Mouse (Mus musculus) forebrain, embryonic 13.5 days (tissue): Measurements from ENCODE around the gene Gsta4. TPM values are rescaled to one million over a fixed set of nuclear protein-coding genes. Genes with fewer than 3 reads are reported as not detected.

Experiments used
- ATAC-seq: fragments of 200-750 bp; cut with Nextera tagmentation; 2 replicates; pipeline ENCODE4 v1.8.0; 2017
- H3K27ac ChIP-seq: fragments of 300-500 bp; sonication (generic); 2 replicates; pipeline ENCODE4 v1.5.1; 2015; ENCODE audit warnings: inconsistent platforms, mild to moderate bottlenecking, moderate library complexity
- H3K27me3 ChIP-seq: fragments of 300-500 bp; sonication (generic); 2 replicates; pipeline ENCODE4 v1.6.1; 2015; ENCODE audit warnings: mild to moderate bottlenecking, inconsistent platforms
- H3K36me3 ChIP-seq: fragments of 300-500 bp; sonication (generic); 2 replicates; pipeline ENCODE4 v1.6.1; 2015; ENCODE audit warnings: mild to moderate bottlenecking, inconsistent platforms; ENCODE audit not compliant: poor library complexity, severe bottlenecking
- H3K4me1 ChIP-seq: fragments of 300-500 bp; sonication (generic); 2 replicates; pipeline ENCODE4 v1.6.1; 2015; ENCODE audit warnings: inconsistent platforms
- H3K4me2 ChIP-seq: fragments of 300-500 bp; sonication (generic); 2 replicates; pipeline ENCODE4 v1.6.1; 2015; ENCODE audit warnings: inconsistent platforms, mild to moderate bottlenecking, moderate library complexity
- H3K4me3 ChIP-seq: fragments of 300-500 bp; sonication (generic); 2 replicates; pipeline ENCODE4 v1.5.1; 2015; ENCODE audit warnings: mild to moderate bottlenecking, inconsistent platforms
- H3K9ac ChIP-seq: fragments of 300-500 bp; sonication (generic); 2 replicates; pipeline ENCODE4 v1.6.1; 2015; ENCODE audit warnings: mild to moderate bottlenecking, inconsistent platforms
- H3K9me3 ChIP-seq: fragments of 300-500 bp; sonication (generic); replicated peaks from 2 replicates; pipeline ENCODE4 v1.6.1; 2016; ENCODE audit warnings: inconsistent platforms
- WGBS: fragments of 180-500 bp; shearing (Covaris S2); methylation state at CpG from one replicate; pipeline ENCODE4 v1.1.7; 2015; 5-methylcytosine and 5-hydroxymethylcytosine counted together
- polyA plus RNA-seq: library from polyadenylated mRNA; unstranded; fragments of >200 nt; fragmentation: Nextera tagmentation; extraction: Ambion mirVana; gene quantifications from 2 replicates; pipeline ENCODE4 v1.2.1, GENCODE M21; 2015

Gene Gsta4
- polyA plus RNA-seq, 1 experiment from 2014 or later, result 19.9 TPM

DNA sequence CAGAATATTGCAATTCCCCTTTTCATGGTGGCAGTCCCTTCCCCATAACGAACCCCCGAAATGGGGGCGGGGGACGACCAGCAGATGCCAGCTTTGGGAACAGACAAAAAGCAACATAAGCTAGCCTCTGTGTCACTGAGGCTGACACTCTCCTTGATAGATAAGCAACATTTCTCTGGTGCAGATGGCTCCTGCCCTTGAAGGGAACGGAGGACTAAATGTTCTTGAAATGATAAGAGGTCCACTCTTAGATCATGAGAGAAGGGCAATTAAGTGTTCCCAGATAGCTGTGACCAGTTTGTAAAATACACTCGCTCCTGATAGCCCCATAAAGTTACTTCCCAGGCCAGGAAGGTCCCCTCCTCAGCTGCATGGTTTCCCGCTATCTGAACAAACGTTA, 6.3 kb downstream of the Gsta4 start:
- H3K4me3 ChIP-seq, result no peak overlapping the region
- no peak for ATAC-seq
- H3K4me2 ChIP-seq, result no peak overlapping the region
- no peak overlapping the region for H3K27ac ChIP-seq
- no peaks in the 10 kb centered on the region for H3K27me3 ChIP-seq
- peaks cover 22% of the 10 kb centered on the region for H3K4me1 ChIP-seq
- H3K9me3 ChIP-seq, result no peaks in the 10 kb centered on the region
- H3K36me3 ChIP-seq, result no peaks in the 10 kb centered on the region
- no peak overlapping the region for H3K9ac ChIP-seq
- 78% methylated on average over 8 of the region's 8 CpGs for WGBS

GRCm38 (mm10) chr9:78190651-78191634, 8.4 kb downstream of the Gsta4 start:
- ATAC-seq, result peak; percentile 20
- WGBS, result 1% methylated on average over 19 of the region's 19 CpGs
- Histone ChIP-seq H3K4me3 (peak overlapping the region; percentile 38), H3K9me3 (no peaks in the 10 kb centered on the region), H3K36me3 (no peaks in the 10 kb centered on the region), H3K4me1 (peaks cover 22% of the 10 kb centered on the region), H3K27me3 (no peaks in the 10 kb centered on the region), H3K4me2 (peak overlapping the region; percentile 67), H3K9ac (peak overlapping the region; percentile 27), H3K27ac (no peak overlapping the region)

- Histone ChIP-seq H3K36me3 (no peaks in the 10 kb centered on the region), H3K9me3 (no peaks in the 10 kb centered on the region), H3K4me3 (peak overlapping the region; percentile 38), H3K27me3 (no peaks in the 10 kb centered on the region), H3K4me2 (peak overlapping the region; percentile 67), H3K4me1 (peaks cover 22% of the 10 kb centered on the region), H3K9ac (peak overlapping the region; percentile 27), H3K27ac (no peak overlapping the region)
- peak; percentile 61 for ATAC-seq
- WGBS, result under 1% methylated on average over 18 of the region's 18 CpGs
Observed at GRCm38 (mm10) chr9:78191736-78192135, 9.2 kb downstream of the Gsta4 start.

GRCm38 (mm10) chr9:78193902-78194597, 11.5 kb downstream of the Gsta4 start:
- Histone ChIP-seq H3K4me3 (no peak overlapping the region), H3K9me3 (no peaks in the 10 kb centered on the region), H3K4me2 (no peak overlapping the region), H3K4me1 (peaks cover 22% of the 10 kb centered on the region), H3K36me3 (no peaks in the 10 kb centered on the region), H3K27ac (no peak overlapping the region), H3K9ac (no peak overlapping the region), H3K27me3 (no peaks in the 10 kb centered on the region)
- peak; percentile 45; the same call in 1 of the 2 replicates for ATAC-seq
- WGBS, result 48% methylated on average over 9 of the region's 9 CpGs

DNA sequence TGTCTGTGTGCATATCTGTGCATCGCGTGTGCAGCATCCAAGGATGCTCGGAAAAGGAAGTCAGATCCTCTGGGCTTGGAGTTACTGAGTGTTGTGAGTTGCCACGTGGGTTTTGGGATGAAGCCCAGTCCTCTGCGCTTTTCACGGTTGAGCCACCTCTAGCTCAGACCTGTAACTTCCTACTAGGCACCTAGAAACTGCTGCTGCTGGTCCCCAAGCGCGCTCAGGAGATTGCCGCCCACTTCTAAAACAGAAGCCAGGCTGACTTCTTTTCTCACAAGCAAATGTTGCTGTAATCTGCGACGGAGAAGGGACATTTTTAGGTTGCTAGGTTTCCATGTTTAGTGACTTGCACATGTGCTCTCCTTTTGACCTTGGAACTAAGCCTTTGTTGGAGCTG, 12.5 kb downstream of the Gsta4 start:
- no peak overlapping the region for H3K4me3 ChIP-seq
- peaks cover 22% of the 10 kb centered on the region for H3K4me1 ChIP-seq
- no peak overlapping the region for H3K27ac ChIP-seq
- no peak overlapping the region for H3K9ac ChIP-seq
- no peaks in the 10 kb centered on the region for H3K36me3 ChIP-seq
- no peaks in the 10 kb centered on the region for H3K9me3 ChIP-seq
- H3K4me2 ChIP-seq, result no peak overlapping the region
- ATAC-seq, result no peak
- no peaks in the 10 kb centered on the region for H3K27me3 ChIP-seq
- 88% methylated on average over 11 of the region's 11 CpGs for WGBS

GRCm38 (mm10) chr9:78197801-78198200, 15.2 kb downstream of the Gsta4 start:
- H3K27ac ChIP-seq, result no peak overlapping the region
- no peak overlapping the region for H3K4me3 ChIP-seq
- H3K4me2 ChIP-seq, result no peak overlapping the region

GRCm38 (mm10) chr9:78204194-78204593, 21.6 kb downstream of the Gsta4 start:
- Histone ChIP-seq H3K9me3 (no peaks in the 10 kb centered on the region), H3K27me3 (no peaks in the 10 kb centered on the region), H3K36me3 (no peaks in the 10 kb centered on the region), H3K9ac (no peak overlapping the region), H3K4me3 (no peak overlapping the region), H3K27ac (no peak overlapping the region), H3K4me1 (no peaks in the 10 kb centered on the region), H3K4me2 (no peak overlapping the region)
- 89% methylated on average over 6 of the region's 6 CpGs for WGBS
- no peak for ATAC-seq

More at GRCm38 (mm10) chr9:78197801-78198200, 15.2 kb downstream of the Gsta4 start:
- 95% methylated on average over 9 of the region's 9 CpGs for WGBS
- no peak for ATAC-seq
- Histone ChIP-seq H3K9me3 (no peaks in the 10 kb centered on the region), H3K27me3 (no peaks in the 10 kb centered on the region), H3K9ac (no peak overlapping the region), H3K36me3 (no peaks in the 10 kb centered on the region), H3K4me1 (no peaks in the 10 kb centered on the region)

GRCm38 (mm10) chr9:78208956-78209355, 26.4 kb downstream of the Gsta4 start:
- Histone ChIP-seq H3K9me3 (no peaks in the 10 kb centered on the region), H3K36me3 (no peaks in the 10 kb centered on the region), H3K4me3 (no peak overlapping the region), H3K4me1 (no peaks in the 10 kb centered on the region), H3K27me3 (no peaks in the 10 kb centered on the region), H3K9ac (no peak overlapping the region), H3K4me2 (no peak overlapping the region), H3K27ac (no peak overlapping the region)
- ATAC-seq, result no peak
- WGBS, result 85% methylated on average over 4 of the region's 4 CpGs

DNA sequence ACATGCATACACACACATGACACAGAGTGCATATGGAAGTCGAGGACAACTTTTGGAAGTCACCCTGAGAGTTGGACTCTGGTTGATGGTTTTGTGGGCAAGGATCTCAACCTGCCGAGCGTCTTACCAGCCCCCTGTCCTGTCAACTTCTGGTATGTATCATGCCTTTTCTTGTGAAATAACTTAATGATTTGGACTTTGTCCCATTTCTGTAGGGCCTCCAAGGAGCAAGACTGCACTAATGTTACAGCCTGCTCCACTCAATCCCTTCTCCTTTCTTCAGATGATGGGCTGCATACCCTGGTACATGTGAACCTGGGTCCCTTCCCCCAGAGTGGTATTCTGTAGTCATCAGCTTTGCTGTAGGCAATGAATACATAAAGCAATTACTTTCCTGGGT, 27.5 kb downstream of the Gsta4 start:
- 95% methylated on average over 3 of the region's 3 CpGs for WGBS
- Histone ChIP-seq H3K27ac (no peak overlapping the region), H3K9me3 (no peaks in the 10 kb centered on the region), H3K4me3 (no peak overlapping the region), H3K36me3 (no peaks in the 10 kb centered on the region), H3K4me1 (no peaks in the 10 kb centered on the region), H3K4me2 (no peak overlapping the region), H3K9ac (no peak overlapping the region), H3K27me3 (no peaks in the 10 kb centered on the region)
- no peak for ATAC-seq

DNA sequence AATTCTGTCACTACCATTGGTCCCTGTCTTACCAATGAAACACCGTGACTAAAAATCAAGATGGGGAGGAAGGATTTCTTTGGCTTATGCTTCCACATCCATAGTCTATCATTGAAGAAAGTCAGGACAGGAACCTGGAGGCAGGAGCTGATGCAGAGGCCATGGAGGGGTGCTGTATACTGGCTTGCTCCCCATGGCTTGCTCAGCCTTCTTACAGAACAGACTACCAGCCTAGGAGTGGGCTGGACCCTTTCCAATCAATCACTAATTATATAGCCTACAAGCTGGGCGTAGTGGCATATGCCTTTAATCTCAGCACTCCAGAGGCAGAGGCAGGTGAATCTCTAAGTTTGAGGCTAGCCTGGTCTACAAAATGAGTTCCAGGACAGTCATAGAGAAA, 28.2 kb downstream of the Gsta4 start:
- no peak for ATAC-seq
- no peaks in the 10 kb centered on the region for H3K36me3 ChIP-seq
- H3K4me2 ChIP-seq, result no peak overlapping the region
- no peak overlapping the region for H3K27ac ChIP-seq
- 0 out of 2 replicates have a peak, but pooled peaks cover 2% of the 10 kb centered on the region for H3K9me3 ChIP-seq
- H3K4me3 ChIP-seq, result no peak overlapping the region
- WGBS, result 100% methylated on average over 2 of the region's 2 CpGs
- no peaks in the 10 kb centered on the region for H3K4me1 ChIP-seq
- no peak overlapping the region for H3K9ac ChIP-seq
- H3K27me3 ChIP-seq, result no peaks in the 10 kb centered on the region

DNA sequence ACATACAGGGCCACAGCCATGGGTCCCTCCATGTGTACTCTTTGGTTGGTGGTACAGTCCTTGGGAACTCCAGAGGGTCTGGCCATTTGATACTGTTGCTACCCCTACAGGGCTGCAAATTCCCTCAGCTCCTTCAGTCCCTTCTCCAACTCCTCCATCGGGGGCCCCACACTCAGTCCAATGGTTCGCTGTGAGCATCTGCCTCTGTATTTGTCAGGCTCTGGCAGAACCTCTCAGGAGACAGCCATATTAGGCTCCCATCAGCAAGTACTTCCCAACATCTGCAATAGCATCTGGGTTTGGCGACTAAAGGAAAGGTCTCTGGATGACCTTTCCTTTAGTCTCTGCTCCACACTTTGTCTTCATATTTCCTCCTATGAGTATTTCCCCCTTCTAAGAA, 28.9 kb downstream of the Gsta4 start:
- Histone ChIP-seq H3K4me1 (no peaks in the 10 kb centered on the region), H3K27me3 (no peaks in the 10 kb centered on the region), H3K27ac (no peak overlapping the region), H3K4me2 (no peak overlapping the region), H3K4me3 (no peak overlapping the region), H3K9ac (no peak overlapping the region), H3K9me3 (0 out of 2 replicates have a peak, but pooled peaks cover 2% of the 10 kb centered on the region), H3K36me3 (no peaks in the 10 kb centered on the region)
- no peak for ATAC-seq
- WGBS, result 96% methylated on average over 3 of the region's 3 CpGs

DNA sequence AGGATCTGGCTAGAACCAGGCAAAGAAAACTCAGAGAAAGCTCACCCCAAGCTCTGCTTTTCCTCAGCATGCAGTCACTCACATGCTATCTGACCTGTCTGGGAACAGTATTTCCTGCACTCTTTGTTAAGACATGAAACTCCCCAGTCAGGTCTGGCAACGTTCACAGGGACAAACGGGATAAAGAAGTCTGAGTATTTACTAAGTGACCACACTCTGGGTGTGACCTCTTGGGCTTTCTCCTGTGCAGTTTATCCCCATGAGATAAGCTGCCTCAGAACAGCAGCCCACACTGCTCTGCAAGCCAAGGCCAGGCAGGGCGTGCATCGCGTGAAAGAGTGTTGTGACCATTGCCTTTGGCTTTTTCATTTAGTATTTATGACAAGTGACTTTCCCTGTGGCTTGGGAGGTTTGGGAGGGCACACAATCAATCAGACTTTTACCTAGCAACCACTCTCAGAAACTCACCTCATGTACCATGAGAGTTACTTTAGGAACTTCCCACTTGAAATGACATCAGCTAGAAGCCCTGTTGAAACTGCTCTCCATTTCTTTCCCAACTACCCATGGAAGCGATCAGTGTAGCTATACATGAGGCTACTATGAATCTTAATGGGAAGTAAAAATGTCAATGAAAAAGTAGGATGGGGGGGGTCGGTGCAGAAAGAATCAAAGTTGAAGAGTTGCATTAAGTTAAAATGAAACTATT, 29.9 kb downstream of the Gsta4 start:
- no peak overlapping the region for H3K27ac ChIP-seq
- no peak overlapping the region for H3K4me3 ChIP-seq
- no peak overlapping the region for H3K9ac ChIP-seq
- 87% methylated on average over 7 of the region's 7 CpGs for WGBS
- no peak overlapping the region for H3K4me2 ChIP-seq
- no peaks in the 10 kb centered on the region for H3K27me3 ChIP-seq
- no peaks in the 10 kb centered on the region for H3K4me1 ChIP-seq
- ATAC-seq, result no peak
- 0 out of 2 replicates have a peak, but pooled peaks cover 2% of the 10 kb centered on the region for H3K9me3 ChIP-seq
- no peaks in the 10 kb centered on the region for H3K36me3 ChIP-seq
